ENCODE assay signal across 8 mouse cellular contexts in genomic region chr9:5634969-5635368, GRCm38 (mm10).
DNase-seq lines count a peak whose midpoint lies in the region; ATAC-seq lines count a peak whose summit lies in the region.
"Had no signal": no experiment of that assay in that cellular context is flagged by ENCODE, and none has a peak within 500 bp of the region (broad histone marks: within the 10 kb centered on the region; RNA-seq: fewer than 3 reads in every experiment).

No protein-coding gene starts in this region.

- 22% methylated on average over 1 of the region's 1 CpGs for WGBS in midbrain, embryonic 11.5 days
- WGBS in midbrain, embryonic 10.5 days = 45% methylated on average over 1 of the region's 1 CpGs

- no peaks in the 10 kb centered on the region for H3K27me3 ChIP-seq in midbrain, embryonic 11.5 days (ENCODE audit: control insufficient read depth, insufficient read depth, low read length)
- H3K27me3 ChIP-seq in midbrain, embryonic 10.5 days (ENCODE audit: low read depth, poor library complexity, severe bottlenecking) = no peaks in the 10 kb centered on the region
- H3K27me3 ChIP-seq: megakaryocyte, embryonic 14.5 days had no signal

- 0 out of 2 replicates have a peak, but pooled peaks have one; percentile 42 for ATAC-seq in midbrain, embryonic 11.5 days (ENCODE audit: low FRiP score)

- H3K9me3 ChIP-seq in midbrain, embryonic 11.5 days (ENCODE audit: control insufficient read depth, low read length) = no peaks in the 10 kb centered on the region
- no peaks in the 10 kb centered on the region for H3K9me3 ChIP-seq in midbrain, embryonic 10.5 days (replicated peaks)
- H3K9me3 ChIP-seq: megakaryocyte, embryonic 14.5 days had no signal

- H3K4me3 ChIP-seq in midbrain, embryonic 11.5 days (ENCODE audit: low read depth, low read length) = no peak overlapping the region
- H3K4me3 ChIP-seq in midbrain, embryonic 10.5 days = no peak overlapping the region
- H3K4me3 ChIP-seq: megakaryocyte, embryonic 14.5 days had no signal

- H3K27ac ChIP-seq in midbrain, embryonic 11.5 days (ENCODE audit: low read depth, low read length) = no peak overlapping the region
- no peak overlapping the region for H3K27ac ChIP-seq in midbrain, embryonic 10.5 days (replicated peaks)

- DNase-seq in midbrain, embryonic 11.5 days (ENCODE audit: low spot score, missing footprints) = peak; percentile 84
- no peak for DNase-seq in midbrain, embryonic 10.5 days (ENCODE audit: low spot score)
- DNase-seq in cerebellum, adult 8-10 months = peak; percentile 32
- DNase-seq in forelimb bud, embryonic 11.5 days (ENCODE audit: low read depth, low spot score) = peak; percentile 45
- DNase-seq in left cerebral cortex, postnatal 25 days (ENCODE audit: low spot score in 2 of 2) = peak; percentile 30 to 54
- no peak for DNase-seq in urinary bladder, postnatal 10 days (ENCODE audit: low spot score)
- no peak for DNase-seq in right cerebral cortex, postnatal 36 days (ENCODE audit: low spot score in 2 of 2)

- H3K4me2 ChIP-seq in midbrain, embryonic 11.5 days = no peak overlapping the region

- intact Hi-C loops in left cerebral cortex, postnatal 25 days (cut with DNase I) = loop anchor here (5.0 to 10.0 kb wide), 2 partner anchors 840 to 1098 kb away; partner anchors contain the start of gene Gria4

- no peaks in the 10 kb centered on the region for H3K4me1 ChIP-seq in midbrain, embryonic 11.5 days (ENCODE audit: control insufficient read depth, insufficient read depth, low read length)
- H3K4me1 ChIP-seq in midbrain, embryonic 10.5 days = no peaks in the 10 kb centered on the region
- H3K4me1 ChIP-seq: megakaryocyte, embryonic 14.5 days had no signal

- H3K9ac ChIP-seq in midbrain, embryonic 11.5 days (ENCODE audit: low read length) = no peak overlapping the region

- no peaks in the 10 kb centered on the region for H3K36me3 ChIP-seq in midbrain, embryonic 11.5 days (ENCODE audit: control insufficient read depth, insufficient read depth, low read length)
- no peaks in the 10 kb centered on the region for H3K36me3 ChIP-seq in midbrain, embryonic 10.5 days

Comparison
In these comparisons a context has a peak if more than half of its experiments do, and no peak if none do; other contexts are left out.
1. DNase-seq: peak in midbrain, embryonic 11.5 days (single experiment), cerebellum, adult 8-10 months (single experiment), forelimb bud, embryonic 11.5 days (single experiment) and left cerebral cortex, postnatal 25 days (2 of 2); none in midbrain, embryonic 10.5 days (single experiment), urinary bladder, postnatal 10 days (single experiment) and right cerebral cortex, postnatal 36 days (0 of 2).